10 mouse cellular contexts compared by ENCODE assay signal in genomic region chr9:24780391-24780928, GRCm38 (mm10). TPM values are rescaled to one million over a fixed set of nuclear protein-coding genes. Genes with fewer than 3 reads are reported as not detected.
DNase-seq lines count a peak whose midpoint lies in the region; ATAC-seq lines count a peak whose summit lies in the region.
"Had no signal": no experiment of that assay in that cellular context is flagged by ENCODE, and none has a peak within 500 bp of the region (broad histone marks: within the 10 kb centered on the region; RNA-seq: fewer than 3 reads in every experiment).

No protein-coding gene starts in this region.

- H3K9me3 ChIP-seq in embryonic facial prominence, embryonic 11.5 days (replicated peaks; ENCODE audit: control insufficient read depth, low read length): no peaks in the 10 kb centered on the region
- no peaks in the 10 kb centered on the region for H3K9me3 ChIP-seq in hindbrain, embryonic 14.5 days (ENCODE audit: control insufficient read depth, low read length)
- no peaks in the 10 kb centered on the region for H3K9me3 ChIP-seq in midbrain, embryonic 12.5 days

- H3K27me3 ChIP-seq in embryonic facial prominence, embryonic 11.5 days (ENCODE audit: control insufficient read depth, insufficient read depth, low read length): peaks cover 47% of the 10 kb centered on the region
- peaks cover 82% of the 10 kb centered on the region for H3K27me3 ChIP-seq in hindbrain, embryonic 14.5 days (ENCODE audit: control insufficient read depth, insufficient read depth, low read length)
- H3K27me3 ChIP-seq in midbrain, embryonic 12.5 days: peaks cover 74% of the 10 kb centered on the region

- peak overlapping the region; percentile 38 for H3K4me3 ChIP-seq in embryonic facial prominence, embryonic 11.5 days (ENCODE audit: low read depth, low read length)
- H3K4me3 ChIP-seq in hindbrain, embryonic 14.5 days (replicated peaks; ENCODE audit: low read length): peak overlapping the region; percentile 30
- peak overlapping the region; percentile 40 for H3K4me3 ChIP-seq in midbrain, embryonic 12.5 days

- H3K4me2 ChIP-seq in embryonic facial prominence, embryonic 11.5 days (ENCODE audit: low read depth, low read length): peak overlapping the region; percentile 62
- peak overlapping the region; percentile 51 for H3K4me2 ChIP-seq in hindbrain, embryonic 14.5 days (replicated peaks)
- peak overlapping the region; percentile 63 for H3K4me2 ChIP-seq in midbrain, embryonic 12.5 days (replicated peaks)

- H3K9ac ChIP-seq in embryonic facial prominence, embryonic 11.5 days (replicated peaks; ENCODE audit: low read length): no peak overlapping the region
- no peak overlapping the region for H3K9ac ChIP-seq in hindbrain, embryonic 14.5 days
- peak overlapping the region; percentile 21; the same call in 1 of the 2 replicates for H3K9ac ChIP-seq in midbrain, embryonic 12.5 days (replicated peaks)

- no peaks in the 10 kb centered on the region for H3K36me3 ChIP-seq in embryonic facial prominence, embryonic 11.5 days (replicated peaks; ENCODE audit: control insufficient read depth, insufficient read depth, low read depth, low read length)
- no peaks in the 10 kb centered on the region for H3K36me3 ChIP-seq in hindbrain, embryonic 14.5 days (replicated peaks; ENCODE audit: control insufficient read depth, insufficient read depth)
- no peaks in the 10 kb centered on the region for H3K36me3 ChIP-seq in midbrain, embryonic 12.5 days

- ATAC-seq in embryonic facial prominence, embryonic 11.5 days (replicated peaks; ENCODE audit: insufficient number of reproducible peaks, low FRiP score, low TSS enrichment, low read depth): peak; percentile 66
- ATAC-seq in hindbrain, embryonic 14.5 days (ENCODE audit: low FRiP score): peak; percentile 61; the same call in 1 of the 2 replicates
- peak; percentile 57 for ATAC-seq in midbrain, embryonic 12.5 days (ENCODE audit: low FRiP score, low read depth)
- no peak for ATAC-seq in cerebellum, adult (ENCODE audit: insufficient number of reproducible peaks, low FRiP score, low TSS enrichment)
- ATAC-seq: activated CD4-positive, CD25-positive, alpha-beta regulatory T cell, adult 4 months had no signal

- no peaks in the 10 kb centered on the region for H3K4me1 ChIP-seq in embryonic facial prominence, embryonic 11.5 days (ENCODE audit: control insufficient read depth, insufficient read depth, low read length)
- peaks cover 7% of the 10 kb centered on the region for H3K4me1 ChIP-seq in hindbrain, embryonic 14.5 days (replicated peaks; ENCODE audit: control insufficient read depth, insufficient read depth, low read length)
- H3K4me1 ChIP-seq in midbrain, embryonic 12.5 days: peaks cover 22% of the 10 kb centered on the region

- no peak overlapping the region for H3K27ac ChIP-seq in embryonic facial prominence, embryonic 11.5 days (replicated peaks; ENCODE audit: low read depth, low read length)
- H3K27ac ChIP-seq in hindbrain, embryonic 14.5 days: no peak overlapping the region
- no peak overlapping the region for H3K27ac ChIP-seq in midbrain, embryonic 12.5 days (replicated peaks)

- WGBS in embryonic facial prominence, embryonic 11.5 days: 2% methylated on average over 18 of the region's 22 CpGs
- WGBS in hindbrain, embryonic 14.5 days: 2% methylated on average over 20 of the region's 22 CpGs
- under 1% methylated on average over 17 of the region's 22 CpGs for WGBS in midbrain, embryonic 12.5 days

- DNase-seq in embryo, embryonic 10 days (ENCODE audit: low spot score): peak; percentile 28
- no peak for DNase-seq in embryo, embryonic 11 days
- no peak for DNase-seq in embryonic facial prominence, embryonic 11.5 days (ENCODE audit: low spot score)
- no peak for DNase-seq in hindbrain, embryonic 14.5 days (ENCODE audit: low spot score)
- no peak for DNase-seq in T-cell, adult 2 months (ENCODE audit: low spot score)
- DNase-seq in layer of hippocampus, postnatal 25 days (ENCODE audit: extremely low spot score in 1 of 2, low spot score in 1 of 2): no peak
- DNase-seq: lung, postnatal 36 days had no signal

RNA-seq across cellular contexts. Expression of gene Tbx20, which starts 6.4 kb away (rescaled TPM):
- polyA plus RNA-seq in embryonic facial prominence, embryonic 11.5 days (2014; fragmentation: Nextera tagmentation; extraction: Ambion mirVana): 0.84 and 0.85 TPM in 2 replicates
- polyA plus RNA-seq in hindbrain, embryonic 14.5 days (2014; fragmentation: Nextera tagmentation; extraction: Ambion mirVana): 0.74 and 1.8 TPM in 2 replicates
- polyA plus RNA-seq in midbrain, embryonic 12.5 days (2016; fragmentation: Nextera tagmentation; extraction: Ambion mirVana): 0.14 and 0.21 TPM in 2 replicates
- not detected for total RNA-seq in layer of hippocampus, postnatal 25 days (2021)
